Mouse (Mus musculus): ENCODE results near the gene Rora. TPM values are rescaled to one million over a fixed set of nuclear protein-coding genes. Genes with fewer than 3 reads are reported as not detected.

Gene Rora
- polyA plus RNA-seq, 1 experiment from 2014 or later = 8.9 TPM

GRCm38 (mm10) chr9:69304492-69304891 lies 650.9 kb downstream of the Rora start:
- WGBS = 73% methylated on average over 10 of the region's 10 CpGs
- no peak overlapping the region for H3K27ac ChIP-seq (replicated peaks)
- no peaks in the 10 kb centered on the region for H3K36me3 ChIP-seq
- no peak for ATAC-seq (ENCODE audit: low FRiP score, low read depth)
- peaks cover 27% of the 10 kb centered on the region for H3K4me1 ChIP-seq
- H3K9ac ChIP-seq (replicated peaks) = no peak overlapping the region
- no peaks in the 10 kb centered on the region for H3K9me3 ChIP-seq
- H3K4me2 ChIP-seq (replicated peaks) = no peak overlapping the region
- H3K27me3 ChIP-seq = peaks cover 12% of the 10 kb centered on the region
- H3K4me3 ChIP-seq = no peak overlapping the region

- Histone ChIP-seq H3K9me3 (no peaks in the 10 kb centered on the region), H3K9ac (replicated peaks) (no peak overlapping the region), H3K27me3 (peaks cover 12% of the 10 kb centered on the region; the same call in 1 of the 2 replicates), H3K4me2 (replicated peaks) (no peak overlapping the region), H3K27ac (replicated peaks) (no peak overlapping the region), H3K4me1 (peaks cover 27% of the 10 kb centered on the region), H3K4me3 (no peak overlapping the region), H3K36me3 (no peaks in the 10 kb centered on the region)
- no peak for ATAC-seq (ENCODE audit: low FRiP score, low read depth)
- 74% methylated on average over 3 of the region's 3 CpGs for WGBS
Observed at GRCm38 (mm10) chr9:69304991-69305390, 651.4 kb downstream of the Rora start.

- WGBS = 80% methylated on average over 9 of the region's 9 CpGs
- no peak overlapping the region for H3K4me3 ChIP-seq
- no peak overlapping the region for H3K4me2 ChIP-seq (replicated peaks)
- H3K4me1 ChIP-seq = peaks cover 17% of the 10 kb centered on the region
- 0 out of 2 replicates have a peak, but pooled peaks cover 2% of the 10 kb centered on the region for H3K27me3 ChIP-seq
- ATAC-seq (ENCODE audit: low FRiP score, low read depth) = no peak
- no peak overlapping the region for H3K9ac ChIP-seq (replicated peaks)
- no peaks in the 10 kb centered on the region for H3K36me3 ChIP-seq
- H3K27ac ChIP-seq (replicated peaks) = no peak overlapping the region
- no peaks in the 10 kb centered on the region for H3K9me3 ChIP-seq
Observed at GRCm38 (mm10) chr9:69306734-69307528, 653.3 kb downstream of the Rora start.

GRCm38 (mm10) chr9:69307974-69308373 lies 654.4 kb downstream of the Rora start:
- no peak for ATAC-seq (ENCODE audit: low FRiP score, low read depth)
- Histone ChIP-seq H3K9ac (replicated peaks) (no peak overlapping the region), H3K27me3 (no peaks in the 10 kb centered on the region), H3K4me3 (no peak overlapping the region), H3K36me3 (no peaks in the 10 kb centered on the region), H3K4me2 (replicated peaks) (no peak overlapping the region), H3K4me1 (peaks cover 7% of the 10 kb centered on the region), H3K9me3 (no peaks in the 10 kb centered on the region), H3K27ac (replicated peaks) (no peak overlapping the region)
- 90% methylated on average over 11 of the region's 11 CpGs for WGBS

GRCm38 (mm10) chr9:69310524-69310923 lies 656.9 kb downstream of the Rora start:
- H3K36me3 ChIP-seq = no peaks in the 10 kb centered on the region
- no peaks in the 10 kb centered on the region for H3K9me3 ChIP-seq
- H3K27ac ChIP-seq (replicated peaks) = no peak overlapping the region
- H3K4me1 ChIP-seq = no peaks in the 10 kb centered on the region
- no peak overlapping the region for H3K9ac ChIP-seq (replicated peaks)
- ATAC-seq (ENCODE audit: low FRiP score, low read depth) = no peak
- H3K27me3 ChIP-seq = no peaks in the 10 kb centered on the region
- H3K4me2 ChIP-seq (replicated peaks) = no peak overlapping the region
- WGBS = 84% methylated on average over 12 of the region's 12 CpGs
- H3K4me3 ChIP-seq = no peak overlapping the region

GRCm38 (mm10) chr9:69313297-69313696 lies 659.7 kb downstream of the Rora start:
- H3K36me3 ChIP-seq = no peaks in the 10 kb centered on the region
- no peak overlapping the region for H3K27ac ChIP-seq (replicated peaks)
- no peaks in the 10 kb centered on the region for H3K27me3 ChIP-seq
- H3K9ac ChIP-seq (replicated peaks) = no peak overlapping the region
- no peaks in the 10 kb centered on the region for H3K9me3 ChIP-seq
- no peak overlapping the region for H3K4me3 ChIP-seq
- H3K4me1 ChIP-seq = no peaks in the 10 kb centered on the region
- 84% methylated on average over 3 of the region's 3 CpGs for WGBS
- ATAC-seq (ENCODE audit: low FRiP score, low read depth) = no peak
- H3K4me2 ChIP-seq (replicated peaks) = no peak overlapping the region

GRCm38 (mm10) chr9:69314451-69315210 lies 661.0 kb downstream of the Rora start:
- no peak overlapping the region for H3K4me2 ChIP-seq (replicated peaks)
- no peaks in the 10 kb centered on the region for H3K27me3 ChIP-seq
- no peaks in the 10 kb centered on the region for H3K4me1 ChIP-seq
- H3K27ac ChIP-seq (replicated peaks) = no peak overlapping the region
- no peak for ATAC-seq (ENCODE audit: low FRiP score, low read depth)
- no peak overlapping the region for H3K9ac ChIP-seq (replicated peaks)
- WGBS = 90% methylated on average over 9 of the region's 9 CpGs
- no peak overlapping the region for H3K4me3 ChIP-seq
- H3K9me3 ChIP-seq = no peaks in the 10 kb centered on the region
- no peaks in the 10 kb centered on the region for H3K36me3 ChIP-seq

GRCm38 (mm10) chr9:69317527-69318115 lies 664.0 kb downstream of the Rora start:
- Histone ChIP-seq H3K4me1 (peaks cover 4% of the 10 kb centered on the region; the same call in 1 of the 2 replicates), H3K9me3 (no peaks in the 10 kb centered on the region), H3K4me3 (no peak overlapping the region), H3K27ac (replicated peaks) (no peak overlapping the region), H3K27me3 (no peaks in the 10 kb centered on the region), H3K9ac (replicated peaks) (no peak overlapping the region), H3K36me3 (no peaks in the 10 kb centered on the region), H3K4me2 (replicated peaks) (no peak overlapping the region)
- 76% methylated on average over 3 of the region's 3 CpGs for WGBS
- no peak for ATAC-seq (ENCODE audit: low FRiP score, low read depth)

- H3K27ac ChIP-seq (replicated peaks) = no peak overlapping the region
- 93% methylated on average over 6 of the region's 6 CpGs for WGBS
- ATAC-seq (ENCODE audit: low FRiP score, low read depth) = no peak
- H3K27me3 ChIP-seq = no peaks in the 10 kb centered on the region
- H3K4me3 ChIP-seq = no peak overlapping the region
- no peaks in the 10 kb centered on the region for H3K36me3 ChIP-seq
- no peak overlapping the region for H3K4me2 ChIP-seq (replicated peaks)
- H3K4me1 ChIP-seq = peaks cover 4% of the 10 kb centered on the region; the same call in 1 of the 2 replicates
- H3K9me3 ChIP-seq = no peaks in the 10 kb centered on the region
- no peak overlapping the region for H3K9ac ChIP-seq (replicated peaks)
Observed at GRCm38 (mm10) chr9:69319434-69319833, 665.8 kb downstream of the Rora start.

GRCm38 (mm10) chr9:69319913-69320634 lies 666.5 kb downstream of the Rora start:
- no peaks in the 10 kb centered on the region for H3K27me3 ChIP-seq
- H3K9me3 ChIP-seq = no peaks in the 10 kb centered on the region
- 76% methylated on average over 10 of the region's 10 CpGs for WGBS
- peaks cover 4% of the 10 kb centered on the region; the same call in 1 of the 2 replicates for H3K4me1 ChIP-seq
- no peak for ATAC-seq (ENCODE audit: low FRiP score, low read depth)
- H3K4me2 ChIP-seq (replicated peaks) = no peak overlapping the region
- H3K36me3 ChIP-seq = no peaks in the 10 kb centered on the region
- no peak overlapping the region for H3K4me3 ChIP-seq
- no peak overlapping the region for H3K9ac ChIP-seq (replicated peaks)
- no peak overlapping the region for H3K27ac ChIP-seq (replicated peaks)

- WGBS = 82% methylated on average over 3 of the region's 3 CpGs
- H3K4me3 ChIP-seq = no peak overlapping the region
- H3K4me1 ChIP-seq = peaks cover 4% of the 10 kb centered on the region; the same call in 1 of the 2 replicates
- ATAC-seq (ENCODE audit: low FRiP score, low read depth) = no peak
- H3K9ac ChIP-seq (replicated peaks) = no peak overlapping the region
- H3K27ac ChIP-seq (replicated peaks) = no peak overlapping the region
- H3K4me2 ChIP-seq (replicated peaks) = no peak overlapping the region
- H3K9me3 ChIP-seq = no peaks in the 10 kb centered on the region
- H3K36me3 ChIP-seq = no peaks in the 10 kb centered on the region
- no peaks in the 10 kb centered on the region for H3K27me3 ChIP-seq
Observed at GRCm38 (mm10) chr9:69320635-69321027, 667.0 kb downstream of the Rora start.

Measured in midbrain, embryonic 12.5 days (tissue).